Mouse (Mus musculus): ENCODE results near the gene Hist1h2bk. TPM values are rescaled to one million over a fixed set of nuclear protein-coding genes. Genes with fewer than 3 reads are reported as not detected.

The Hist1h2bk gene
- total RNA-seq, 1 experiment from 2014 or later: 121 TPM

Small RNA genes lying within 50 kb of the gene (microRNA-seq; reads per million reads assigned to microRNA genes)
- gene Gm26300: 0 reads per million in 2 experiments
- 0 reads per million in 2 experiments for gene Gm44390
- 0 reads per million in 2 experiments for gene Gm44486

Other genes with a start within 250 kb of the Hist1h2bk start
- gene Hist1h2an, start 248.7 kb upstream of the Hist1h2bk start, total RNA-seq (2021): 17.4 and 21.1 TPM in 2 replicates
- gene Hist1h2bp, start 248.4 kb upstream of the Hist1h2bk start, total RNA-seq (2021): 37.8 and 38.3 TPM in 2 replicates
- gene Hist1h2bq, start 225.7 kb upstream of the Hist1h2bk start, total RNA-seq (2021): 40.4 and 87.7 TPM in 2 replicates
- gene Hist1h2ao, start 225.4 kb upstream of the Hist1h2bk start, total RNA-seq (2021): 56.7 and 173 TPM in 2 replicates
- gene Hist1h4m, start 224.1 kb upstream of the Hist1h2bk start, total RNA-seq (2021): 279 and 356 TPM in 2 replicates
- gene Hist1h4n, start 203.7 kb upstream of the Hist1h2bk start, total RNA-seq (2021): 43.4 and 51.9 TPM in 2 replicates
- gene Hist1h2ap, start 202.4 kb upstream of the Hist1h2bk start, total RNA-seq (2021): 4.5 and 108 TPM in 2 replicates
- 39.7 and 86.5 TPM in 2 replicates for gene Hist1h2br, start 202.1 kb upstream of the Hist1h2bk start, total RNA-seq (2021)
- 2.0 and 2.1 TPM in 2 replicates for gene Zfp184, start 90.8 kb upstream of the Hist1h2bk start, total RNA-seq (2021)
- not detected in 2 replicates for gene Pom121l2, start 54.7 kb upstream of the Hist1h2bk start, total RNA-seq (2021)
- gene Prss16, start 26.1 kb upstream of the Hist1h2bk start, total RNA-seq (2021): not detected in 2 replicates
- gene Hist1h2ah, start 302 bp upstream of the Hist1h2bk start, total RNA-seq (2021): 30.0 and 61.8 TPM in 2 replicates
- 82.8 and 97.8 TPM in 2 replicates for gene Hist1h4i, start 5.5 kb downstream of the Hist1h2bk start, total RNA-seq (2021)
- 50.6 and 64.7 TPM in 2 replicates for gene Hist1h2ag, start 7.1 kb downstream of the Hist1h2bk start, total RNA-seq (2021)
- 57.9 and 61.1 TPM in 2 replicates for gene Hist1h2bj, start 7.3 kb downstream of the Hist1h2bk start, total RNA-seq (2021)
- gene Vmn1r188, start 48.6 kb downstream of the Hist1h2bk start, total RNA-seq (2021): not detected in 2 replicates
- not detected in 2 replicates for gene Vmn1r189, start 70.0 kb downstream of the Hist1h2bk start, total RNA-seq (2021)
- gene Vmn1r191, start 148.1 kb downstream of the Hist1h2bk start, total RNA-seq (2021): not detected in 2 replicates
- gene Vmn1r192, start 155.3 kb downstream of the Hist1h2bk start, total RNA-seq (2021): not detected in 2 replicates
- not detected in 2 replicates for gene Vmn1r193, start 187.3 kb downstream of the Hist1h2bk start, total RNA-seq (2021)
- gene Vmn1r194, start 208.3 kb downstream of the Hist1h2bk start, total RNA-seq (2021): not detected in 2 replicates
- not detected in 2 replicates for gene Vmn1r195, start 234.7 kb downstream of the Hist1h2bk start, total RNA-seq (2021)